Mouse (Mus musculus) kidney, embryonic 14.5 days (tissue): ENCODE measurements around the gene Flnb. TPM values are rescaled to one million over a fixed set of nuclear protein-coding genes. Genes with fewer than 3 reads are reported as not detected.
A peak's percentile ranks its signal among the peaks of the same experiment; 100 is the strongest.

Experiments used
- ATAC-seq: fragments of 200-750 bp; cut with Nextera tagmentation; 2 replicates; pipeline ENCODE4 v1.8.0; 2017; ENCODE audit warnings: moderate number of reproducible peaks, mild to moderate bottlenecking, moderate TSS enrichment, moderate library complexity; ENCODE audit not compliant: low FRiP score, low TSS enrichment
- H3K27ac ChIP-seq: fragments of 300-500 bp; sonication (generic); 2 replicates; pipeline ENCODE4 v1.5.1; 2014; ENCODE audit warnings: low read depth, mild to moderate bottlenecking, low read length, moderate library complexity, mixed read lengths
- H3K27me3 ChIP-seq: fragments of 300-500 bp; sonication (generic); 2 replicates; pipeline ENCODE4 v1.6.1; 2014; ENCODE audit warnings: mild to moderate bottlenecking, low read length; ENCODE audit not compliant: control insufficient read depth, insufficient read depth
- H3K36me3 ChIP-seq: fragments of 300-500 bp; sonication (generic); 2 replicates; pipeline ENCODE4 v1.6.1; 2014; ENCODE audit warnings: low read length, mixed read lengths; ENCODE audit not compliant: control insufficient read depth, insufficient read depth
- H3K4me1 ChIP-seq: fragments of 300-500 bp; sonication (generic); 2 replicates; pipeline ENCODE4 v1.6.1; 2014; ENCODE audit warnings: low read length, mixed read lengths; ENCODE audit not compliant: control insufficient read depth, insufficient read depth
- H3K4me2 ChIP-seq: fragments of 300-500 bp; sonication (generic); replicated peaks from 2 replicates; pipeline ENCODE4 v1.6.1; 2014; ENCODE audit warnings: low read depth, mild to moderate bottlenecking, low read length
- H3K4me3 ChIP-seq: fragments of 300-500 bp; sonication (generic); 2 replicates; pipeline ENCODE4 v1.5.1; 2014; ENCODE audit warnings: mild to moderate bottlenecking, low read length
- H3K9ac ChIP-seq: fragments of 300-500 bp; sonication (generic); 2 replicates; pipeline ENCODE4 v1.6.1; 2014; ENCODE audit warnings: low read depth, mild to moderate bottlenecking, low read length, moderate library complexity
- H3K9me3 ChIP-seq: fragments of 300-500 bp; sonication (generic); 2 replicates; pipeline ENCODE4 v1.6.1; 2016; ENCODE audit warnings: low read length; ENCODE audit not compliant: control insufficient read depth
- WGBS: fragments of 180-500 bp; shearing (Covaris S2); extraction: QIAGEN DNeasy Blood & Tissue Kit; methylation state at CpG from one replicate; pipeline ENCODE4 v1.1.7; 2014; 5-methylcytosine and 5-hydroxymethylcytosine counted together
- polyA plus RNA-seq: library from polyadenylated mRNA; unstranded; fragments of >200 nt; fragmentation: Nextera tagmentation; extraction: Ambion mirVana; gene quantifications from 2 replicates; pipeline ENCODE4 v1.2.1, GENCODE M21; 2014

Gene Flnb
- polyA plus RNA-seq, 1 experiment from 2014 or later = 25.7 TPM

DNA sequence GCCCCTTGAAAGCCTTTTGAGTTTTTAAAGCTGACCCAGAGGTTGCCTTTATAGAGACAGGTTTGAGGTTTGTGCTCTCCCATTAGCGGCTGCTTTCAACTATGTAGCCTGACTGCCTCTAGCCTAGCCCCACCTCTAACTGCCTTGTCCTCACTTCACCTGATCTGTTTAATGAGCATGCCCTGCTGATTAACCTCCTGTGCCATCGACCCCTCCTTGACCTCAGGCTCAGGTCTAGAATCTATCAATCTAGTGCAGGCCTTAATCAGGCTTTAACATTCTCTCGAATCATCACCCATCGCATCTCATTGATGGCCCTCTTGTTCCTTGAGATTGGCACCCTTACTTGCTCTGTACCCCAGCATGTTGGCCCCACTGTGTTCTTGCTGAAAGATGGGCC lies 96.7 kb downstream of the Flnb start:
- Histone ChIP-seq H3K27ac (no peak overlapping the region), H3K9ac (no peak overlapping the region), H3K27me3 (no peaks in the 10 kb centered on the region), H3K4me1 (no peaks in the 10 kb centered on the region), H3K4me3 (no peak overlapping the region), H3K36me3 (peaks cover 60% of the 10 kb centered on the region), H3K9me3 (no peaks in the 10 kb centered on the region), H3K4me2 (no peak overlapping the region)
- 0 out of 2 replicates have a peak, but pooled peaks have one; percentile 28 for ATAC-seq
- WGBS = 40% methylated on average over 4 of the region's 4 CpGs

DNA sequence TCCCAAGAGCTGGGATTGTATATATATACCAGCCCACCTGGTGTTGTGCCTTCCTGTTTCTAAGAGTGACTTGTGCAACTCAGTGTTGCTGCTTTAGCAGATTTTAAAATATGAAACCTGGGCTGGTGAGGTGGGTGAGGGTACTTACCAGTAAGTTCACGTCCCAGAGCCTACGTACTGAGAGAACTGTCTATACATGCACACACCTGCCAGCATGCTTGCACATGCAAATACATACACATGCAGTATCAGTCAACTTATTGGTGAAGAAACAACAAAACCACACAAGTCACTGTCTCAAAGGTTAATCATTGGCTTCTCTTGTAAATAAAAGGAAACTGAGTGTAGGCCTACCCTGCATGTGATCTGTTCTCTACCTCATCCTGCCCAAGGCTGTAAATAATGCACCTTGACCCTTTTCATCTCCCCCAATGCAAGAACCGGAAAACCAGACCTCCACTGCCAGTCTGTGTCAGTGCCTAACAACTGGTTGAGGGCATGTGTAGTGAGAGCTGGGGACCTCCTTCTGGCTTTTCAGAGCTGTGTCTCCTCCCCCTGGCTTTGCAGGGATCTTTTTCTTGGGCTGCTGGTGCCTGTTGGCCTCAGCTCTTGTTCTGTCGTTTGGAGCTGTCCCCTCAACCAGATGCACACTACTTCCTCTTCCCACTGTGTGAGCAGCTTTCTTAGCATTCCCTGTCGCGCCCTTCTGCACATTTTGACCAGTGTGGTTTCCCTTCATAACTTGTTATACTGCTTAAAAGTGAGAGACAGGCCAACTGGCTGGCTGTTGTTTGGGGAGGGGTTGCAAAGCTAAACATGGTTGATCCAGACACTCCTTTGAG lies 100.6 kb downstream of the Flnb start:
- Histone ChIP-seq H3K4me2 (no peak overlapping the region), H3K9me3 (no peaks in the 10 kb centered on the region), H3K9ac (no peak overlapping the region), H3K4me1 (no peaks in the 10 kb centered on the region), H3K27ac (no peak overlapping the region), H3K36me3 (peaks cover 58% of the 10 kb centered on the region), H3K4me3 (no peak overlapping the region), H3K27me3 (no peaks in the 10 kb centered on the region)
- no peak for ATAC-seq
- 74% methylated on average over 6 of the region's 6 CpGs for WGBS

DNA sequence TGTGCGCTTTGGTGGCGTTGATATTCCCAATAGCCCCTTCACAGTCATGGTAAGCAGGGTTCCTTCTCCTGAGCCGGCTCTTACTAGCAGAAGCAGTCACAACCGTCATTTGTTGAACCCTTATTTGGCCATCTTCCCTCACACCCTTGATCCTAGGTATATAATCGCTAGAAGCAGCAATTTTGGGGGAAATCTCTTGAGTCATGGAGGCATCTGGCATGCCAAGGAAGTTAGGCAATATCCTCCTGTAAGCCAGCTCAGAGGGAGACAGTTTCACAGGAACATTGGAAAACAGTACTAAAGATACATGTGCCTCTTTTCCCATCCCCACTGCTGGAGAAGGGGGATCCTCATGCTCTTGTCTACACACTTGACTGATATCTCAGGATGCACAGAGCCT lies 101.6 kb downstream of the Flnb start:
- 91% methylated on average over 5 of the region's 5 CpGs for WGBS
- Histone ChIP-seq H3K4me2 (no peak overlapping the region), H3K27me3 (no peaks in the 10 kb centered on the region), H3K4me3 (no peak overlapping the region), H3K9me3 (no peaks in the 10 kb centered on the region), H3K27ac (no peak overlapping the region), H3K4me1 (no peaks in the 10 kb centered on the region), H3K9ac (no peak overlapping the region), H3K36me3 (peaks cover 59% of the 10 kb centered on the region)
- ATAC-seq = no peak

DNA sequence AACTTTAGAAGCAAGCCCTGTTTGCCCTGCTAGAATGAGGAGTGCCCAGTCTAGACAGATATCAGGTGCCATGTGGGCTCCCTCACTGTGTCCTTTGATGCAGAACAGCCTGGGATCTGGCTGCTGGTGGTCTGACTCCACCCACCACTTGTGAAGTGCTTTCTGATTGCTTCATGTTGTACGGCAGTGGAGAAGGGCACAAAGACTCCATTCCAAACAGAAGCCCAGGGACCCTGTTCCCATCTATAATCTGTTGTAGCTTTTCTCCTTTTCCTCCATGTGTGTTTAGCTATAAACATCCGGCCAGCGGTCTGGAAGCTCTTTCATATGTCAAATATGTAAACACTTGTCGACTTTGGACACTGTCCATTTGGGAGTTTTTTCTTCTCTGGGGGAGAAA lies 102.2 kb downstream of the Flnb start:
- ATAC-seq = peak; percentile 75; the same call in 1 of the 2 replicates
- Histone ChIP-seq H3K9me3 (no peaks in the 10 kb centered on the region), H3K9ac (no peak overlapping the region), H3K4me3 (no peak overlapping the region), H3K4me1 (no peaks in the 10 kb centered on the region), H3K27me3 (no peaks in the 10 kb centered on the region), H3K27ac (no peak overlapping the region), H3K36me3 (peaks cover 55% of the 10 kb centered on the region), H3K4me2 (no peak overlapping the region)
- 68% methylated on average over 4 of the region's 4 CpGs for WGBS

DNA sequence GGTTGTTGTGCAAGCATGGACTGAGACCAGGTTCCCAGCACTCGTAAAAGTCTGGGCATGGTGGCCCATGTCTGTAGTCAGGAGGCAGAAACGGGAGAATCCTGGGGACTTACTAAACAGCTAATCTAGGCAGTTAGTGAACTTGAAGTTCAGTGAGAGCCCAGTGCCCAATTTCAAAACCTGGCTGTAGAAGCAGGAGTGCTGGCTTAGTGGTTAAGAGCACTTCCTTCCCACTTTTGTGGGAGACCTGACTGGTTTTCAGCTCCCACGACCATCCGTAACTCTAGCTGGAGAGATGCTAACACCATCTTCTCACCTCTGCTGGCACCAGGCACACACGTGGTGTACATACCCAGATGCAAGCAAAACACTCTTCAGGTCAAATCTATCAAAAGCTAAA lies 103.7 kb downstream of the Flnb start:
- ATAC-seq = no peak
- H3K36me3 ChIP-seq = peaks cover 54% of the 10 kb centered on the region
- no peak overlapping the region for H3K27ac ChIP-seq
- H3K27me3 ChIP-seq = no peaks in the 10 kb centered on the region
- 84% methylated on average over 5 of the region's 5 CpGs for WGBS
- H3K9me3 ChIP-seq = no peaks in the 10 kb centered on the region
- no peak overlapping the region for H3K9ac ChIP-seq
- H3K4me1 ChIP-seq = no peaks in the 10 kb centered on the region
- H3K4me3 ChIP-seq = no peak overlapping the region
- no peak overlapping the region for H3K4me2 ChIP-seq

DNA sequence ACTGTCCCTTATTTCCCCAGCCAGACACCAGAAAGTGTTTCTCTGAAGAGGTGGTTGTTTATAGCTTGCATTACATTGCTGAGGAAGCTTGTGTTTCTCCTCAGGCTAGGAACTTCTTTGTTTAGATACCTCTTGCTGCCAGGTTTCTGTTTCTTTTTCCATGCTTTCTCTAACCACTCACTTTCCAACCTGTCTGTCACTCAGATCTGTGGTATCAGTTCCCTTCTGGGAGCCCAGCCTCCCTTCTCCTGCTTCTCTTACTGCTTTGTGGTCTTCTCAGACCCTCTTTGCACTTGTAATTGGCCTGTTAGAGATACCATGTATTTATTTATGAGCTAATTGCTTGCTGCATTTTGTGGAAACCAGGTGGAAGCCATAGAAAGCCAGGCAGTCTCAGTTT lies 105.9 kb downstream of the Flnb start:
- no peak for ATAC-seq
- Histone ChIP-seq H3K27me3 (no peaks in the 10 kb centered on the region), H3K27ac (no peak overlapping the region), H3K9me3 (no peaks in the 10 kb centered on the region), H3K4me2 (no peak overlapping the region), H3K36me3 (peaks cover 45% of the 10 kb centered on the region), H3K4me1 (no peaks in the 10 kb centered on the region), H3K9ac (no peak overlapping the region), H3K4me3 (no peak overlapping the region)

DNA sequence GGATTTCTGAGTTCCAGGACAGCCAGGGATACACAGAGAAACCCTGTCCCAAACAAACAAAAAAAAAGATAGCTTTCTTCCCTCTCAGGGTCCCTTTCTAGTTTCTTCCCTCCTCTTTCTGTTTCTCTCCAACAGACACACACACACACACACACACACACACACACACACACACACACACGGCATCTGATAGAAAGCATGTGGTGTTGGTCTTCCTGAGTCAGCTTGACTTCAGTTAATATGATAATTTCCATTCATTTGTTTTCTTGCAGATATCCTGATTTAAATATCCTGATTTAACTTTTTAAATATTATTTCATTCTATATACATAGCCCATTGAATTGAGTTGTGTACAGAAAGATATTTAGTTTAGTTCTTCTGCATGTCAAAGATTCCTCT lies 110.6 kb downstream of the Flnb start:
- H3K9me3 ChIP-seq = no peaks in the 10 kb centered on the region

DNA sequence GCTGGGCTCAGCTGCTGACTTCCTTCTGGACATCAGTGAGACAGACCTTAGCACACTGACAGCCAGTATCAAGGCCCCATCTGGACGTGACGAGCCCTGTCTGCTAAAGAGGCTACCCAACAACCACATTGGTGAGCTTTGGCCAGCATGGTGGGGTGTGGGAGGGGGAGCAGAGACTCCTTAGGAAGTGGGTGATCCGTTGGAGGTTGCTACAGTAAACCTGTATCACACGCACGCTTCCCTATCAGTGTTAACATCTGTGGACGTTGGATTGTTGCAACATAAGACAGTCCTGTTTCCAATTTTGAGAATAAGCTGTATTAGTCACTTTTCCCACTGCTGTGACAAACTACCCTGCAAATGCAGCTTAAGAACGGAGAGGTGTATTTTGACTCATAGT lies 111.3 kb downstream of the Flnb start:
- ATAC-seq = no peak
- no peaks in the 10 kb centered on the region for H3K9me3 ChIP-seq
- no peaks in the 10 kb centered on the region for H3K27me3 ChIP-seq
- no peaks in the 10 kb centered on the region for H3K4me1 ChIP-seq
- no peak overlapping the region for H3K27ac ChIP-seq
- H3K36me3 ChIP-seq = peaks cover 78% of the 10 kb centered on the region
- H3K4me2 ChIP-seq = no peak overlapping the region
- 84% methylated on average over 7 of the region's 7 CpGs for WGBS
- H3K9ac ChIP-seq = no peak overlapping the region
- H3K4me3 ChIP-seq = no peak overlapping the region

More for the DNA sequence above, 110.6 kb downstream of the Flnb start:
- Histone ChIP-seq H3K27ac (no peak overlapping the region), H3K4me1 (no peaks in the 10 kb centered on the region), H3K9ac (no peak overlapping the region), H3K4me2 (no peak overlapping the region), H3K36me3 (peaks cover 75% of the 10 kb centered on the region), H3K27me3 (no peaks in the 10 kb centered on the region), H3K4me3 (no peak overlapping the region)
- no peak for ATAC-seq
- 76% methylated on average over 1 of the region's 1 CpGs for WGBS

DNA sequence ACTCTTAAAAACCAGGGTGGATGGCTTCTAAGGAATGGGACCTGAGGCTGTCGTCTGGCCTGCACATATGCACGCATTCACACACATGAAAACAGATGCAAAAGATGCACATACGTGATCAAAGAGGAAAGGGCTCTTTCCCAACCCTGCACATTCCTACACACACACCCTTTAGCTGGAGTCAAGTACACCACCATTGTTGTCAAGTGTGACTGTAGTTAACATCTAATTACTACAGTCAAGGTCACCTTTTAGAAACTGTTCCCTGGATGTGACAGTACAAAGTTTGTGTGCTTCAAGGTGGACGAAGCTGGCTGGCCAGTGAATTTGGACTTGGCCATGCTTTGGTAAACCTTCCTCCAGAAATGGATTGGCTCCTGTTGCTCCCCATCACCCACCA lies 114.4 kb downstream of the Flnb start:
- WGBS = 97% methylated on average over 4 of the region's 4 CpGs
- H3K9me3 ChIP-seq = no peaks in the 10 kb centered on the region
- no peaks in the 10 kb centered on the region for H3K27me3 ChIP-seq
- peaks cover 78% of the 10 kb centered on the region for H3K36me3 ChIP-seq
- H3K4me2 ChIP-seq = no peak overlapping the region
- H3K27ac ChIP-seq = no peak overlapping the region
- ATAC-seq = no peak
- H3K4me1 ChIP-seq = no peaks in the 10 kb centered on the region
- no peak overlapping the region for H3K4me3 ChIP-seq
- H3K9ac ChIP-seq = no peak overlapping the region
